Mouse (Mus musculus): ENCODE data around the gene Flt3.

Gene Flt3

DNA sequence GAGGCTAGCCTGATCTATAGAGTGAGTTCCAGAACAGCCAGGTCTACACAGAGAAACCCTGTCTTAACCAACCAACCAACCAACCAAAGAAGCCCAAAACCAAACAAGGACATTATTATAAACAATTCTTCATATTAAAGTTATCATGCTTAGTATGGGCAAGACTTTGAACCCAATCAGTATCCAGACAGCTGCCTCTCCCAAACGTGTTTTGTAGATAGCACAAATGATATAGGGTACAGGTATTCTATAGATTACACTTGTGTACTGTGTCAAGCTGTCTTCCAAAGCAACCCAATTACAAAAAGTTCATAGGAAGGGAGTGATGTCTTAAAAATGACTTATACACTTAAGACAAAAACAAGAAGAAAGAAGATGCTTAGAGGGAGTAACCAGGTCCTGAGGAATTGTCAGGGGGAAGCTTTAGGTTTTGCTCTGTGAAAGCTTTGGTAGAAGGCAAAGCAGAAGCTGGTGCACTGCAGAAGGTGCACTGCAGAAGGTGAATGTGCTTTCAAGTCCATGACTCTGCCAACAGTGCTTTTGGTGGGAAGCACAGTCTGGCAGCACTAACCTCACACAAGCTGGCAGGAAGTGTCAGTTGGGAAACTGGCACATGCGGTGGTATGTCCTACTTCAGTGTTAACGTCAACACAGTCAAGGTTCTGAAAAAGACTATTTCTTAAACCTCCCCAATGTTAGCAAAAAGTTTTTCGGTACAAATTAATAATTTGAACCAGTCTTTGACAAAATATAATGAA lies 25.9 kb upstream of the Flt3 start:
- Histone ChIP-seq H3K4me1 (replicated peaks; ENCODE audit: low read depth, low read length) (peaks cover 35% of the 10 kb centered on the region), H3K4me3 (replicated peaks; ENCODE audit: low read length) (no peak overlapping the region), H3K36me3 (ENCODE audit: insufficient read depth, low read length) (no peaks in the 10 kb centered on the region), H3K9me3 (ENCODE audit: low read length) (no peaks in the 10 kb centered on the region), H3K27me3 (ENCODE audit: insufficient read depth, low read length) (no peaks in the 10 kb centered on the region)
- no peak for TF ChIP-seq CTCF (conservative IDR thresholded peaks at IDR 0.05; ENCODE audit: low read length)
- no peak for TF ChIP-seq POU5F1 (IDR thresholded peaks at IDR 0.05; ENCODE audit: borderline replicate concordance, low read length)
- TF ChIP-seq NANOG (IDR thresholded peaks at IDR 0.05; ENCODE audit: borderline replicate concordance, low read length): no peak

DNA sequence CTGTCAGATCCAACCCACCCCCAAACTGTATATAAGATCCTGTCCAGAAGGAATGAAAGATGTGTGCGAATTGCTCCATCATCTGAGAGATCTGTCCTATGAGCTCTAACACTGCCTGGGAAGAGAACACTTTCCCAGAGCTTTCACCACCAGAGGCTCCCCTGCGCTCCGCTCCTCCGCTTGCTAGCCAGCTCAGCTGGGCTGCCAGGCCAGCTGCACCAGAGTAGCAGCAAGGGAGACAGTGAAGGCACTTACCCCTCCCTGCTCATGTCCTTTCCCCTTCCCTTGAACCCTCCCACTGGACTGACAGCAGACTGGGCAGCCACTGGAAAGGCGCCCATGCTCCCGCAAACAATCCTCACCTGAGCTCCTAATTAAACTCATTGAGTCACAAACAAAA lies 23.3 kb upstream of the Flt3 start:
- H3K9me3 ChIP-seq (ENCODE audit: low read length): no peaks in the 10 kb centered on the region
- no peaks in the 10 kb centered on the region for H3K36me3 ChIP-seq (ENCODE audit: insufficient read depth, low read length)
- peaks cover 27% of the 10 kb centered on the region for H3K4me1 ChIP-seq (replicated peaks; ENCODE audit: low read depth, low read length)
- H3K4me3 ChIP-seq (replicated peaks; ENCODE audit: low read length): no peak overlapping the region
- H3K27me3 ChIP-seq (ENCODE audit: insufficient read depth, low read length): no peaks in the 10 kb centered on the region
- TF ChIP-seq NANOG (IDR thresholded peaks at IDR 0.05; ENCODE audit: borderline replicate concordance, low read length): no peak

DNA sequence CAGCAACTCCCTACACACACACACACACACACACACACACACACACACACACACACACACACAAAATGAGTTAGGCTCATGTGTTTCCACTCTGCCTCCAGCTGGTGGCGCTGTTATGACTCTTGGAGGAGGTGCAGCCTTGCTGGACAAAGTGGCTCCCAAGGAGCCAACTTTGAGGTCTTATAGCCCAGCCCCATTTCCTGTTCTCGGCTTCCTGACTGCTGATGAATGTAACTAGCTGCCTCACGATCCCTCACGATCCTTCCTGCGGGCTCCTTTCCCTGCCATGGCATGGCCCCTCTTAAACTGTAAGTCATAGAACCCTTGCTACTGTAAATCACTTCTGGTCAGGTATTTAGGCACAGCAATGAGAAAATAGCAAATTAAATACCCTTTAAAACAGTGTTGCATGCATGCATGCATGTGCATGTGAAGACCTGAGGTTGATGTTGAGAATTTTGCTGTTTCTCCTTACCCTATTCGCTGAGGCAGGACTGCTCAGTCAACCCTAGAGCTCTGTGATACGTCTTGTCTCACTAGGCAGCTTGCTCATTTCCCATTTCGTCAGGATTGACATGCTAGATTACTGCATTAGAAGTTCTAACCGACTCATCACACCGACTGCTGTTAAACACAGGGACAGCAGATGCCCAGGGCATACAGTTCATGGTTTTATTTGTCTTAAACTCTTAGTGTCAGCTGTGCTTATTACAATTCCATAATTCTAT lies 18.3 kb upstream of the Flt3 start:
- Histone ChIP-seq H3K36me3 (ENCODE audit: insufficient read depth, low read length) (no peaks in the 10 kb centered on the region), H3K27me3 (ENCODE audit: insufficient read depth, low read length) (no peaks in the 10 kb centered on the region), H3K4me3 (replicated peaks; ENCODE audit: low read length) (no peak overlapping the region), H3K9me3 (ENCODE audit: low read length) (no peaks in the 10 kb centered on the region), H3K4me1 (replicated peaks; ENCODE audit: low read depth, low read length) (peaks cover 23% of the 10 kb centered on the region)
- TF ChIP-seq NANOG (IDR thresholded peaks at IDR 0.05; ENCODE audit: borderline replicate concordance, low read length) (no peak), CTCF (conservative IDR thresholded peaks at IDR 0.05; ENCODE audit: low read length) (peak; percentile 38), POU5F1 (IDR thresholded peaks at IDR 0.05; ENCODE audit: borderline replicate concordance, low read length) (no peak)

DNA sequence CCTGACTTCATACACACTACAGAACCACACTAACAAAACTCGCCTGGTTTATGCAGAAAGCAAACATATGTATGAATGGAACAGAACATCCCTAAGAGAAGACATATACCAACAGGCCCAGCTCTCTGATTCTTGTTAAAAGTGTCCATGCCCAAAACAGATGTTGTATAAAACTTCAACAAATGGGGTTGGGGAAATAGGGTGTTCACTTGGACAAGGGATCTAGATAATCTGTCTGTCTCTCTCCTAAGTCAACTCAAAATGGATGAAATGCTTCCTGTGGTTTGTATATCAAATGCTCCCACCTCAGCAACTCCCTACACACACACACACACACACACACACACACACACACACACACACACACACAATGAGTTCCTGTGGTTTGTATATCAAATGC lies 17.7 kb upstream of the Flt3 start:
- Histone ChIP-seq H3K9me3 (ENCODE audit: low read length) (no peaks in the 10 kb centered on the region), H3K4me3 (replicated peaks; ENCODE audit: low read length) (no peak overlapping the region)

GRCm38 (mm10) chr5:147410585-147410984 lies 10.3 kb upstream of the Flt3 start:
- TF ChIP-seq NANOG (IDR thresholded peaks at IDR 0.05; ENCODE audit: borderline replicate concordance, low read length): no peak
- TF ChIP-seq POU5F1 (IDR thresholded peaks at IDR 0.05; ENCODE audit: borderline replicate concordance, low read length): no peak
- TF ChIP-seq CTCF (conservative IDR thresholded peaks at IDR 0.05; ENCODE audit: low read length): no peak
- Histone ChIP-seq H3K4me1 (replicated peaks; ENCODE audit: low read depth, low read length) (peaks cover 23% of the 10 kb centered on the region), H3K4me3 (replicated peaks; ENCODE audit: low read length) (no peak overlapping the region), H3K27me3 (ENCODE audit: insufficient read depth, low read length) (0 out of 2 replicates have a peak, but pooled peaks cover 3% of the 10 kb centered on the region), H3K9me3 (ENCODE audit: low read length) (no peaks in the 10 kb centered on the region), H3K36me3 (ENCODE audit: insufficient read depth, low read length) (no peaks in the 10 kb centered on the region)

More for the DNA sequence above, 17.7 kb upstream of the Flt3 start:
- no peak for TF ChIP-seq POU5F1 (IDR thresholded peaks at IDR 0.05; ENCODE audit: borderline replicate concordance, low read length)
- peaks cover 18% of the 10 kb centered on the region for H3K4me1 ChIP-seq (replicated peaks; ENCODE audit: low read depth, low read length)
- H3K36me3 ChIP-seq (ENCODE audit: insufficient read depth, low read length): no peaks in the 10 kb centered on the region
- no peaks in the 10 kb centered on the region for H3K27me3 ChIP-seq (ENCODE audit: insufficient read depth, low read length)

- no peak for TF ChIP-seq CTCF (conservative IDR thresholded peaks at IDR 0.05; ENCODE audit: low read length)
- TF ChIP-seq NANOG (IDR thresholded peaks at IDR 0.05; ENCODE audit: borderline replicate concordance, low read length): no peak
- TF ChIP-seq POU5F1 (IDR thresholded peaks at IDR 0.05; ENCODE audit: borderline replicate concordance, low read length): no peak
- H3K4me3 ChIP-seq (replicated peaks; ENCODE audit: low read length): peak overlapping the region; percentile 62
- 0 out of 2 replicates have a peak, but pooled peaks cover 3% of the 10 kb centered on the region for H3K27me3 ChIP-seq (ENCODE audit: insufficient read depth, low read length)
- H3K4me1 ChIP-seq (replicated peaks; ENCODE audit: low read depth, low read length): peaks cover 19% of the 10 kb centered on the region
- H3K9me3 ChIP-seq (ENCODE audit: low read length): no peaks in the 10 kb centered on the region
- H3K36me3 ChIP-seq (ENCODE audit: insufficient read depth, low read length): no peaks in the 10 kb centered on the region
Observed at GRCm38 (mm10) chr5:147408731-147409130, 8.4 kb upstream of the Flt3 start.

GRCm38 (mm10) chr5:147406135-147406534 lies 5.8 kb upstream of the Flt3 start:
- H3K27me3 ChIP-seq (ENCODE audit: insufficient read depth, low read length): peaks cover 13% of the 10 kb centered on the region
- TF ChIP-seq CTCF (conservative IDR thresholded peaks at IDR 0.05; ENCODE audit: low read length) (no peak), POU5F1 (IDR thresholded peaks at IDR 0.05; ENCODE audit: borderline replicate concordance, low read length) (no peak), NANOG (IDR thresholded peaks at IDR 0.05; ENCODE audit: borderline replicate concordance, low read length) (no peak)
- H3K4me3 ChIP-seq (replicated peaks; ENCODE audit: low read length): no peak overlapping the region
- no peaks in the 10 kb centered on the region for H3K9me3 ChIP-seq (ENCODE audit: low read length)
- H3K4me1 ChIP-seq (replicated peaks; ENCODE audit: low read depth, low read length): peaks cover 17% of the 10 kb centered on the region
- no peaks in the 10 kb centered on the region for H3K36me3 ChIP-seq (ENCODE audit: insufficient read depth, low read length)

GRCm38 (mm10) chr5:147402505-147402904 lies 2.2 kb upstream of the Flt3 start:
- TF ChIP-seq CTCF (conservative IDR thresholded peaks at IDR 0.05; ENCODE audit: low read length) (peak; percentile 38), NANOG (IDR thresholded peaks at IDR 0.05; ENCODE audit: borderline replicate concordance, low read length) (no peak)

More at GRCm38 (mm10) chr5:147402505-147402904, 2.2 kb upstream of the Flt3 start:
- Histone ChIP-seq H3K36me3 (ENCODE audit: insufficient read depth, low read length) (no peaks in the 10 kb centered on the region), H3K4me1 (replicated peaks; ENCODE audit: low read depth, low read length) (peaks cover 9% of the 10 kb centered on the region), H3K27me3 (ENCODE audit: insufficient read depth, low read length) (peaks cover 45% of the 10 kb centered on the region), H3K9me3 (ENCODE audit: low read length) (no peaks in the 10 kb centered on the region), H3K4me3 (replicated peaks; ENCODE audit: low read length) (no peak overlapping the region)

All from E14TG2a.4 (cell line).